Mouse (Mus musculus) intestine, embryonic 15.5 days (tissue): ENCODE measurements around the gene Hectd4. TPM values are rescaled to one million over a fixed set of nuclear protein-coding genes. Genes with fewer than 3 reads are reported as not detected.

Experiments used
- ATAC-seq: fragments of 200-750 bp; cut with Nextera tagmentation; 2 replicates; pipeline ENCODE4 v1.8.0; 2017; ENCODE audit warnings: moderate TSS enrichment, moderate library complexity
- H3K27ac ChIP-seq: fragments of 300-500 bp; sonication (generic); 2 replicates; pipeline ENCODE4 v1.5.1; 2015; ENCODE audit warnings: mild to moderate bottlenecking, inconsistent platforms
- H3K27me3 ChIP-seq: fragments of 300-500 bp; sonication (generic); replicated peaks from 2 replicates; pipeline ENCODE4 v1.6.1; 2015; ENCODE audit warnings: inconsistent platforms
- H3K36me3 ChIP-seq: fragments of 300-500 bp; sonication (generic); 2 replicates; pipeline ENCODE4 v1.6.1; 2015; ENCODE audit warnings: inconsistent platforms
- H3K4me1 ChIP-seq: fragments of 300-500 bp; sonication (generic); replicated peaks from 2 replicates; pipeline ENCODE4 v1.6.1; 2015; ENCODE audit warnings: inconsistent platforms
- H3K4me2 ChIP-seq: fragments of 300-500 bp; sonication (generic); replicated peaks from 2 replicates; pipeline ENCODE4 v1.6.1; 2015; ENCODE audit warnings: mild to moderate bottlenecking, inconsistent platforms
- H3K4me3 ChIP-seq: fragments of 300-500 bp; sonication (generic); replicated peaks from 2 replicates; pipeline ENCODE4 v1.5.1; 2015; ENCODE audit warnings: inconsistent platforms
- H3K9ac ChIP-seq: fragments of 300-500 bp; sonication (generic); 2 replicates; pipeline ENCODE4 v1.6.1; 2015; ENCODE audit warnings: inconsistent platforms
- H3K9me3 ChIP-seq: fragments of 300-500 bp; sonication (generic); 2 replicates; pipeline ENCODE4 v1.6.1; 2016; ENCODE audit warnings: inconsistent platforms
- WGBS: fragments of 180-500 bp; shearing (Covaris S2); methylation state at CpG from one replicate; pipeline ENCODE4 v1.1.7; 2015; 5-methylcytosine and 5-hydroxymethylcytosine counted together
- polyA plus RNA-seq: library from polyadenylated mRNA; unstranded; fragments of >200 nt; fragmentation: Nextera tagmentation; extraction: Ambion mirVana; gene quantifications from 2 replicates; pipeline ENCODE4 v1.2.1, GENCODE M21; 2015

Hectd4 gene
- polyA plus RNA-seq, 1 experiment from 2014 or later = 4.2 TPM

GRCm38 (mm10) chr5:121397187-121398145 is 177.4 kb downstream of the Hectd4 start, which contains the start of gene Naa25:
TSS of gene Naa25 (plus strand) at chr5:121397936.
- Histone ChIP-seq H3K9ac (peak within 1 kb of the TSS; percentile 75), H3K36me3 (no peaks in the 10 kb centered on the region), H3K27ac (peak within 1 kb of the TSS; percentile 88), H3K4me3 (peak within 1 kb of the TSS; percentile 80), H3K4me1 (peaks cover 19% of the 10 kb centered on the region), H3K9me3 (no peaks in the 10 kb centered on the region), H3K4me2 (peak within 1 kb of the TSS; percentile 92), H3K27me3 (no peaks in the 10 kb centered on the region)
- 9% methylated on average over 53 of the region's 53 CpGs for WGBS
- peak; percentile 96 for ATAC-seq

- H3K9me3 ChIP-seq = no peaks in the 10 kb centered on the region
- peaks cover 19% of the 10 kb centered on the region for H3K4me1 ChIP-seq
- H3K9ac ChIP-seq = peak overlapping the region; percentile 75
- H3K27me3 ChIP-seq = no peaks in the 10 kb centered on the region
- ATAC-seq = peak; percentile 85
- WGBS = under 1% methylated on average over 67 of the region's 67 CpGs
- H3K36me3 ChIP-seq = no peaks in the 10 kb centered on the region
- peak overlapping the region; percentile 80 for H3K4me3 ChIP-seq
- H3K27ac ChIP-seq = peak overlapping the region; percentile 58; the same call in 1 of the 2 replicates
- H3K4me2 ChIP-seq = peak overlapping the region; percentile 92
Measured at GRCm38 (mm10) chr5:121398146-121398964, 178.3 kb downstream of the Hectd4 start.

GRCm38 (mm10) chr5:121398965-121399462 is 179.0 kb downstream of the Hectd4 start:
- H3K4me3 ChIP-seq = peak overlapping the region; percentile 80
- H3K4me2 ChIP-seq = peak overlapping the region; percentile 92
- no peak for ATAC-seq
- no peaks in the 10 kb centered on the region for H3K36me3 ChIP-seq
- no peak overlapping the region for H3K27ac ChIP-seq
- H3K27me3 ChIP-seq = no peaks in the 10 kb centered on the region
- 47% methylated on average over 9 of the region's 9 CpGs for WGBS
- no peaks in the 10 kb centered on the region for H3K9me3 ChIP-seq
- H3K4me1 ChIP-seq = peaks cover 19% of the 10 kb centered on the region
- peak overlapping the region; percentile 75 for H3K9ac ChIP-seq

- Histone ChIP-seq H3K9me3 (no peaks in the 10 kb centered on the region), H3K9ac (no peak overlapping the region; the same call in 1 of the 2 replicates), H3K4me1 (peaks cover 19% of the 10 kb centered on the region), H3K4me3 (peak overlapping the region; percentile 80; the same call in 1 of the 2 replicates), H3K4me2 (peak overlapping the region; percentile 92), H3K27ac (no peak overlapping the region), H3K27me3 (no peaks in the 10 kb centered on the region), H3K36me3 (no peaks in the 10 kb centered on the region)
- WGBS = 74% methylated on average over 5 of the region's 5 CpGs
- no peak for ATAC-seq
Measured at GRCm38 (mm10) chr5:121399540-121399939, 179.5 kb downstream of the Hectd4 start.

GRCm38 (mm10) chr5:121400064-121400463 is 180.0 kb downstream of the Hectd4 start:
- no peaks in the 10 kb centered on the region for H3K36me3 ChIP-seq
- no peaks in the 10 kb centered on the region for H3K9me3 ChIP-seq
- no peak overlapping the region for H3K4me3 ChIP-seq
- H3K4me2 ChIP-seq = 0 out of 2 replicates have a peak overlapping the region, but pooled peaks have one; percentile 92
- no peaks in the 10 kb centered on the region for H3K27me3 ChIP-seq
- no peak overlapping the region for H3K27ac ChIP-seq
- no peak for ATAC-seq
- H3K9ac ChIP-seq = no peak overlapping the region
- peaks cover 19% of the 10 kb centered on the region for H3K4me1 ChIP-seq
- 48% methylated on average over 5 of the region's 5 CpGs for WGBS

GRCm38 (mm10) chr5:121400849-121401248 is 180.8 kb downstream of the Hectd4 start:
- WGBS = 72% methylated on average over 5 of the region's 5 CpGs
- no peak for ATAC-seq
- Histone ChIP-seq H3K4me1 (peaks cover 19% of the 10 kb centered on the region), H3K27me3 (no peaks in the 10 kb centered on the region), H3K27ac (no peak overlapping the region), H3K9me3 (no peaks in the 10 kb centered on the region), H3K9ac (no peak overlapping the region), H3K36me3 (no peaks in the 10 kb centered on the region), H3K4me3 (no peak overlapping the region), H3K4me2 (no peak overlapping the region)

GRCm38 (mm10) chr5:121407856-121408255 is 187.8 kb downstream of the Hectd4 start:
- Histone ChIP-seq H3K9me3 (no peaks in the 10 kb centered on the region), H3K4me1 (0 out of 2 replicates have a peak, but pooled peaks cover 2% of the 10 kb centered on the region), H3K4me3 (no peak overlapping the region), H3K9ac (no peak overlapping the region), H3K36me3 (peaks cover 19% of the 10 kb centered on the region), H3K27ac (no peak overlapping the region), H3K27me3 (no peaks in the 10 kb centered on the region), H3K4me2 (no peak overlapping the region)
- 87% methylated on average over 8 of the region's 8 CpGs for WGBS
- ATAC-seq = no peak

GRCm38 (mm10) chr5:121410975-121411374 is 191.0 kb downstream of the Hectd4 start:
- Histone ChIP-seq H3K36me3 (peaks cover 35% of the 10 kb centered on the region), H3K4me2 (no peak overlapping the region), H3K4me1 (0 out of 2 replicates have a peak, but pooled peaks cover 2% of the 10 kb centered on the region), H3K27ac (no peak overlapping the region), H3K9me3 (no peaks in the 10 kb centered on the region), H3K9ac (no peak overlapping the region), H3K27me3 (no peaks in the 10 kb centered on the region), H3K4me3 (no peak overlapping the region)
- peak; percentile 62; the same call in 1 of the 2 replicates for ATAC-seq
- WGBS = 62% methylated on average over 4 of the region's 4 CpGs

Other genes starting within 250 kb of the Hectd4 start
- 0.20 and 0.30 TPM in 2 replicates for gene Rph3a, start 210.1 kb upstream of the Hectd4 start, polyA plus RNA-seq
- 19.8 and 20.1 TPM in 2 replicates for gene Ptpn11, start 28.8 kb upstream of the Hectd4 start, polyA plus RNA-seq
- gene Rpl6, start 15.7 kb upstream of the Hectd4 start, polyA plus RNA-seq = 589 and 659 TPM in 2 replicates
- gene Trafd1, start 165.4 kb downstream of the Hectd4 start, polyA plus RNA-seq = 55.1 and 58.1 TPM in 2 replicates
- gene Naa25, start 177.7 kb downstream of the Hectd4 start, polyA plus RNA-seq = 46.3 and 48.0 TPM in 2 replicates
- gene Tmem116, start 231.7 kb downstream of the Hectd4 start, polyA plus RNA-seq = 2.5 and 3.8 TPM in 2 replicates
- gene Erp29, start 232.3 kb downstream of the Hectd4 start, polyA plus RNA-seq = 173 and 204 TPM in 2 replicates